Mouse (Mus musculus) limb, embryonic 11.5 days (tissue): ENCODE measurements at regions not wholly inside any gene's neighbourhood (a gene's known extent, or its start where the extent isn't known, plus 50 kb on each side); places are given as distances from the start of the nearest gene placed in this dataset.

Experiments used
- ATAC-seq: fragments of 200-750 bp; cut with Nextera tagmentation; 2 replicates; pipeline ENCODE4 v1.8.0; 2017; ENCODE audit warnings: low read depth; ENCODE audit not compliant: insufficient number of reproducible peaks, low FRiP score, low TSS enrichment
- DNase-seq: peaks from one replicate; pipeline ENCODE4 v3.0.0-alpha.2; 2015; ENCODE audit warnings: low spot score
- H3K27ac ChIP-seq: fragments of 300-500 bp; sonication (generic); replicated peaks from 2 replicates; pipeline ENCODE4 v1.5.1; 2014; ENCODE audit warnings: low read depth, mild to moderate bottlenecking, low read length
- H3K27me3 ChIP-seq: fragments of 300-500 bp; sonication (generic); 2 replicates; pipeline ENCODE4 v1.6.1; 2014; ENCODE audit warnings: mild to moderate bottlenecking, low read length, mixed read lengths; ENCODE audit not compliant: control insufficient read depth, insufficient read depth
- H3K36me3 ChIP-seq: fragments of 300-500 bp; sonication (generic); 2 replicates; pipeline ENCODE4 v1.6.1; 2014; ENCODE audit warnings: mild to moderate bottlenecking, low read length, moderate library complexity, mixed read lengths; ENCODE audit not compliant: control insufficient read depth, insufficient read depth
- H3K4me1 ChIP-seq: fragments of 300-500 bp; sonication (generic); 2 replicates; pipeline ENCODE4 v1.6.1; 2014; ENCODE audit warnings: low read length, mixed read lengths; ENCODE audit not compliant: control insufficient read depth, insufficient read depth
- H3K4me2 ChIP-seq: fragments of 300-500 bp; sonication (generic); 2 replicates; pipeline ENCODE4 v1.6.1; 2014; ENCODE audit warnings: low read depth, mild to moderate bottlenecking, moderate library complexity; ENCODE audit not compliant: severe bottlenecking
- H3K4me3 ChIP-seq: fragments of 300-500 bp; sonication (generic); 2 replicates; pipeline ENCODE4 v1.5.1; 2014; ENCODE audit warnings: low read depth, low read length
- H3K9ac ChIP-seq: fragments of 300-500 bp; sonication (generic); 2 replicates; pipeline ENCODE4 v1.6.1; 2014; ENCODE audit warnings: mild to moderate bottlenecking, low read length
- H3K9me3 ChIP-seq: fragments of 300-500 bp; sonication (generic); 2 replicates; pipeline ENCODE4 v1.6.1; 2016; ENCODE audit warnings: low read length; ENCODE audit not compliant: control insufficient read depth
- WGBS: fragments of 180-500 bp; shearing (Covaris S2); extraction: QIAGEN DNeasy Blood & Tissue Kit; methylation state at CpG from one replicate; pipeline ENCODE4 v1.1.7; 2014; 5-methylcytosine and 5-hydroxymethylcytosine counted together

DNA sequence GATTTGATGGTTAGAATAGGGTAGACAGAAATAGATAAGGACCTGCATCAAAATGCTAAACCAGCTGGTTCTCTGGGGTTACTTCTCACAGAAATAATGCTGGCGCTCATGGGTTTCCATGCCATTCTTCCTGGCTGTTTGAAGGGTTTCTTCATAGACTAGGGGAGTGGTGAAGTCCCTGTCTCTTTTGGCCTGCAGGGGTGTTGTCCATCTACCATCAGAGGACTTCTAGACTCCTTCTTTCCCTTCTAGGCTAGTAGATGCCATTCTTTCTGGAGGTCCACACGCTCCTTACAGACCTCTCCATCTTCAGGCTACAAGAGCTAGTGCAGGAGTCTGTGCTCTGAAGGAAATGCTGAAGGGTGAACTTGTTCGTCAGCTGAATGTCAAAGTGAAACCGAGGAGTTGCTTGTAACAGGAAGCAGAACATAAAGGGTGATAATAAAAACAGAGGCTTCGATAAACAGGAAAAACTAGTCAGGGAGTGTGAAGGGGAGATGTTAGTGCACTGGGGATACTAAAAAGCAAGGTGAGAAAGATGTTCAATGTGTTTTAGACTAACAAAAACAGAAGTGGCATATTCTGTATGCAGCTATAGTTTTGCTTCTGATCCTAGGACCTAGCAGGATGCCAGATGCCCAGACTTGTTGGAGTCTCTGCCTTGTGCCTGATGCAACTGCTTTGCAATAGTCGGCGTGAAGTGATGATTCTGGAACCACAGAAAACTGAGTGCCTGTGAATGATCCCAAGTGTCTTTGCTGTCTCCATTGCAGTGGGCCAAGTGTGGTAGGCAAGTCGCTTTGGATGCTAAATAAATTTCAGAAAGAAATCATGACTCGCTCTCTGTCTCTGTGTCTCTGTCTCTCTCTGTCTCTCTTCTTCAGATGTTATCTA is 335.1 kb downstream of the Rnd3 start:
- 68% methylated on average over 9 of the region's 9 CpGs for WGBS
- no peak overlapping the region for H3K27ac ChIP-seq
- DNase-seq = no peak
- no peaks in the 10 kb centered on the region for H3K36me3 ChIP-seq
- no peaks in the 10 kb centered on the region for H3K9me3 ChIP-seq
- H3K27me3 ChIP-seq = no peaks in the 10 kb centered on the region
- no peak overlapping the region for H3K4me3 ChIP-seq
- ATAC-seq = no peak
- no peak overlapping the region for H3K4me2 ChIP-seq
- H3K9ac ChIP-seq = no peak overlapping the region
- peaks cover 20% of the 10 kb centered on the region for H3K4me1 ChIP-seq

- ATAC-seq (no peak), DNase-seq (no peak)
- Histone ChIP-seq H3K36me3 (no peaks in the 10 kb centered on the region), H3K4me2 (no peak overlapping the region), H3K27me3 (no peaks in the 10 kb centered on the region), H3K9me3 (no peaks in the 10 kb centered on the region), H3K9ac (no peak overlapping the region), H3K4me3 (no peak overlapping the region), H3K4me1 (peaks cover 20% of the 10 kb centered on the region), H3K27ac (no peak overlapping the region)
- 20% methylated on average over 4 of the region's 4 CpGs for WGBS
Observed at GRCm38 (mm10) chr2:50812296-50812695, 336.6 kb downstream of the Rnd3 start.

DNA sequence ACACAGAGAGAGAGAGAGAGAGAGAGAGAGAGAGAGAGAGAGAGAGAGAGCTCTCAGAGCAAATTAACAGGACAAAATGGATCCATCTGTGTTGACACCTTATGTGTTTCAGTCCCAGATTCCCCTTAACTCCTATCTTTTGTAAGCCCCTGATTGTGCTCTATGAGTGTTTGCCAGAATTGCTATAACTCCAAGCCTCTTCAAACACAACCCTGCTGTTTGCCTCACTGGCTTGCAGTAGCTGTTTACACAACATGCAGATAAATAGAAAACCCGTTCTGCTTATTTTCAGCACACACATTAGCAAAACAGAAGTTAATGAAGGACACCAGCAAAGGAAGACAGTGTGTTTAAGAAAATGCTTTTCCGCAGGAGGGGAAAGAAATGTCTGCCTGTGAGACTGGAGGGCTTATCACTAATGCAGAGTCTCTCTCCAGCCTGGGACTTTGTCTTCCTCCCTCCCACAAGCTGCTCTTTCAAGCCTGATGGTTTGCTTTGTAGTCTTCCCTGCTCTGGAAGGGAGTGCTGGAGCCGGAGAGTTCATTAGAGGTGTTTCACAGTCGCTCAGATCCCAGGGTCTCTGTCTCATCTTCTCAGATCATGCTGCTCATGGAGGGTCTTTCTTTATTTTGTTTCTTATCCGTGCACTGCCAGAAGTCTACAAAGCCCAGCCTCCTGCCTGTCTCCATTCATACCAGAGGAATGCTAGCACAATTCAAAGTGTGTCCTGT is 338.4 kb downstream of the Rnd3 start:
- 17% methylated on average over 5 of the region's 5 CpGs for WGBS
- Histone ChIP-seq H3K4me2 (no peak overlapping the region), H3K36me3 (no peaks in the 10 kb centered on the region), H3K9ac (no peak overlapping the region), H3K9me3 (no peaks in the 10 kb centered on the region), H3K27ac (no peak overlapping the region), H3K4me3 (no peak overlapping the region), H3K4me1 (peaks cover 13% of the 10 kb centered on the region), H3K27me3 (no peaks in the 10 kb centered on the region)
- no peak for ATAC-seq
- DNase-seq = no peak

GRCm38 (mm10) chr2:50809823-50810222 is 339.1 kb downstream of the Rnd3 start:
- Histone ChIP-seq H3K4me1 (peaks cover 13% of the 10 kb centered on the region), H3K4me3 (no peak overlapping the region), H3K36me3 (no peaks in the 10 kb centered on the region), H3K4me2 (no peak overlapping the region), H3K27me3 (no peaks in the 10 kb centered on the region), H3K9me3 (no peaks in the 10 kb centered on the region), H3K9ac (no peak overlapping the region), H3K27ac (no peak overlapping the region)
- DNase-seq = no peak
- 67% methylated on average over 3 of the region's 3 CpGs for WGBS
- ATAC-seq = no peak

- WGBS = 84% methylated on average over 6 of the region's 6 CpGs
- no peak for ATAC-seq
- no peak overlapping the region for H3K27ac ChIP-seq
Observed at GRCm38 (mm10) chr2:50807162-50807960, 341.6 kb downstream of the Rnd3 start.

DNA sequence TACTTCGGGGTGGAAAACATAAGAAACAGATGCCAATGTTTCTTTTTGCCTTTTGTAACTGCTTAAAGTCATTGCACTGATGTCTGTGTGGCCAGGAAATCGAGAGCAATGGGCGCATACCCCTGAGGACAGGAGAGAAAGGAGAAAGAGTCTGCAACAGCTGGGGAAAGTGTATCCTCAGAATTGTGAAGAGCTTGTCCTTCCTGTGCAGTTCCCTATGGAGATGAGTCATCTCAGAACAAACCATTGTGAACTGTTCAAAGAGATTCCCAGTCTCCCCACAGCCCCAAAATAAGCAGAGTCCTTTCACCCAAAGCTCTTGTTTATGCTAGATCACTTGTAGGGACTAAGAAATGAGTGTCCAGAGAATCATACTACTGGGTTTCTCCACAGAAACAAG is 343.3 kb downstream of the Rnd3 start:
- Histone ChIP-seq H3K4me2 (no peak overlapping the region), H3K4me3 (no peak overlapping the region), H3K9me3 (no peaks in the 10 kb centered on the region), H3K4me1 (peaks cover 4% of the 10 kb centered on the region; the same call in 1 of the 2 replicates), H3K27ac (no peak overlapping the region), H3K27me3 (no peaks in the 10 kb centered on the region), H3K9ac (no peak overlapping the region), H3K36me3 (no peaks in the 10 kb centered on the region)
- 82% methylated on average over 3 of the region's 3 CpGs for WGBS
- DNase-seq = no peak
- ATAC-seq = no peak

More at GRCm38 (mm10) chr2:50807162-50807960, 341.6 kb downstream of the Rnd3 start:
- H3K36me3 ChIP-seq = no peaks in the 10 kb centered on the region
- no peak overlapping the region for H3K4me3 ChIP-seq
- H3K27me3 ChIP-seq = no peaks in the 10 kb centered on the region
- no peaks in the 10 kb centered on the region for H3K9me3 ChIP-seq
- H3K4me2 ChIP-seq = no peak overlapping the region
- H3K9ac ChIP-seq = no peak overlapping the region
- DNase-seq = peak; percentile 7
- H3K4me1 ChIP-seq = peaks cover 12% of the 10 kb centered on the region

- H3K9me3 ChIP-seq = no peaks in the 10 kb centered on the region
- no peaks in the 10 kb centered on the region for H3K4me1 ChIP-seq
- no peaks in the 10 kb centered on the region for H3K36me3 ChIP-seq
- H3K9ac ChIP-seq = no peak overlapping the region
- no peaks in the 10 kb centered on the region for H3K27me3 ChIP-seq
- no peak overlapping the region for H3K4me3 ChIP-seq
- no peak overlapping the region for H3K4me2 ChIP-seq
- DNase-seq = no peak
- no peak overlapping the region for H3K27ac ChIP-seq
- no peak for ATAC-seq
- 85% methylated on average over 3 of the region's 3 CpGs for WGBS
Observed at GRCm38 (mm10) chr2:50796087-50796486, 352.8 kb downstream of the Rnd3 start.

DNA sequence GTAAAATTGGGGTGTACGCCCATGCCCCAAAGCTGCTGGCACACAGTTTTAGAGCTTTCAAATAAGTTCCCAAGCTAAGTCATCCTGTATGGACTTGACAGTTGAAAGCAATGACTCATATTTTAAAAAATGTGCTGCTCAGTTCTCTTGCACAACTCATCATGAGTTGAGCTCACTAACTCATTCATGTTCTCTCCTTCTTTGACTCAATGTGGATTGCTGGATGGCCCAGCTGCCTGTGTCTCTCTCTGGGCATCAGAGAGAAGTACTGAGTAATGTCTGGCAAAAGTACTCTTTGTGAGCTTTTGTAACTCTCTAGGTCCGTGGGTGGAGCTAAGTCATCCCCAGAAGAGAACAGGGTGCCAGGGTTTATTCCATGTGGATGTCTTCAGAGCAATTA is 355.3 kb downstream of the Rnd3 start:
- H3K27ac ChIP-seq = no peak overlapping the region
- H3K4me3 ChIP-seq = no peak overlapping the region
- no peak for DNase-seq
- no peak overlapping the region for H3K9ac ChIP-seq
- H3K4me2 ChIP-seq = no peak overlapping the region
- no peaks in the 10 kb centered on the region for H3K36me3 ChIP-seq
- no peaks in the 10 kb centered on the region for H3K27me3 ChIP-seq
- ATAC-seq = no peak
- 68% methylated on average over 2 of the region's 2 CpGs for WGBS
- no peaks in the 10 kb centered on the region for H3K9me3 ChIP-seq
- peaks cover 4% of the 10 kb centered on the region; the same call in 1 of the 2 replicates for H3K4me1 ChIP-seq
